Mouse (Mus musculus): ENCODE data around the gene Defb41. TPM values are rescaled to one million over a fixed set of nuclear protein-coding genes. Genes with fewer than 3 reads are reported as not detected.
"Not testable (repeated sequence)": the region's sequence is repeated elsewhere in the genome, so short reads cannot be mapped to it uniquely, and the experiment has no call there.

The Defb41 gene
- not detected in 2 replicates for polyA plus RNA-seq (2016; fragmentation: Nextera tagmentation; extraction: Ambion mirVana)

- no peak within 1 kb of the TSS for H3K4me3 ChIP-seq
- H3K4me1 ChIP-seq = no peaks in the 10 kb centered on the region
- DNase-seq (ENCODE audit: low spot score) = no peak
- no peaks in the 10 kb centered on the region for H3K36me3 ChIP-seq
- no peaks in the 10 kb centered on the region for H3K9me3 ChIP-seq (replicated peaks)
- H3K27me3 ChIP-seq (ENCODE audit: low read depth, poor library complexity, severe bottlenecking) = no peaks in the 10 kb centered on the region
- H3K27ac ChIP-seq (replicated peaks) = no peak within 1 kb of the TSS
Measured at GRCm38 (mm10) chr1:18265038-18265437, at the start of gene Defb41. Gene Defb41, minus strand, starts transcription at chr1:18265138.

DNA sequence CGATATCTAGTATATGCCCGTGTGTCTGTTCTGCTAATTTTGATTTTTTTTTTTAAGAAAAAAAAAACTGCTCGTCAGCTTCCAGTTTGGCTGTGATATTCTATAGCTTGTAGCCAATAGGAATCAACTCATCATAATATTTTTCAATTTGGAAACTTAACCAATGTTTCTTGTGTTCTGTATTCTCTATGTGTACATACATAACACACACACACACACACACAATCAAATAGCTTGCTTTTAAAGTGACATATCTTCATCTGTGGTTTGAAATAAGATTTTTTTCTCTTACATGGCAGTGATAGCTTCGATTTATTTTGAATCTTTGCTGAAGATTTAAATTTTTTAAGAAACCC is 43.5 kb upstream of the Defb41 start:
- no peaks in the 10 kb centered on the region for H3K9me3 ChIP-seq (replicated peaks)
- H3K27ac ChIP-seq (replicated peaks) = no peak overlapping the region
- H3K4me3 ChIP-seq = no peak overlapping the region
- no peaks in the 10 kb centered on the region for H3K27me3 ChIP-seq (ENCODE audit: low read depth, poor library complexity, severe bottlenecking)
- WGBS = 89% methylated on average over 4 of the region's 4 CpGs
- no peak for DNase-seq (ENCODE audit: low spot score)
- no peaks in the 10 kb centered on the region for H3K36me3 ChIP-seq
- H3K4me1 ChIP-seq = no peaks in the 10 kb centered on the region

DNA sequence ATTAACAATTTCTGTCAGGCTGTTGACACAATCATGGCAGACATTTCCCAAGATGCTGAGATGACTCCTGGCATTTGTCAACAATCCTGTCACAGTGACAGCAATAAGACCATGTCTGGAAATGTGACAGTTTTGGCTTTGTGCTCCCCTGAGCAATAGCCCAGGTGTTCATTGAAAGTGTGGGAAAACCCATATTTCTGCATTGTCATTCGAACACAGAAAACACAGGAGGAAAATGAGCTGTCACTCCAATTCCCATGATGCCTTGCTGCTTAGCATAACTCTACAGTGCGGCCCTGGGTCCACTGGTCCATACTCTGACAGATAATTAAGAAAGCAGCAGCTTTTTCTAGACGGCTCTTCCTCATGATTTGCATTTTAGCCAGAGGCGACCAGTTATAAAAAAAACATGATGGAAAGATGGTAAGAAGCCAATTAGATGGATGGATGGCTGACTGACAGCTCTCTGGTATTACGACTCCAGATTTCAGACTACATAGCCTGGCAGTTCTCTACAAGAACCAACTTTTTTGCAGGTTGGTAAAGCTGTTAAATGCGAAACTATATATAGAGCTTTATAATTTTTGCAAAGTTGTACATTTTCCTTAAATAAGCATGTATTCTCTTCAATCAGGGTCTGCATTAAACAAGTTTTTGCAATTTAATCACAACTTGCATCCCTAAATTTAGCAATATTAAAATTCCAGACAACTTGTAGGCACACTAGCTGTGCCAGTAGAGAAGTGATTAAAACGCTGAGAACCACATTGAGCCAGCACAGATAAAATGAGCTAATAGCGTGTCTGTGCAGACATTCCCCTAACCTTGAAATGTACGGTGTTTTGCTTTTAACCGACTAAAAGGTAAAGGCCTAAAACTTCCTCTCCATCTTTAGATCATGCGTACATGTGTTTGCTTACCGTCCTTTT is 42.9 kb upstream of the Defb41 start:
- no peak overlapping the region for H3K27ac ChIP-seq (replicated peaks)
- DNase-seq (ENCODE audit: low spot score) = no peak
- H3K36me3 ChIP-seq = no peaks in the 10 kb centered on the region
- 88% methylated on average over 12 of the region's 12 CpGs for WGBS
- H3K9me3 ChIP-seq (replicated peaks) = no peaks in the 10 kb centered on the region
- H3K4me1 ChIP-seq = no peaks in the 10 kb centered on the region
- no peak overlapping the region for H3K4me3 ChIP-seq
- H3K27me3 ChIP-seq (ENCODE audit: low read depth, poor library complexity, severe bottlenecking) = no peaks in the 10 kb centered on the region

- WGBS = 57% methylated on average over 4 of the region's 4 CpGs
- H3K36me3 ChIP-seq = no peaks in the 10 kb centered on the region
- no peak for DNase-seq (ENCODE audit: low spot score)
- H3K27me3 ChIP-seq (ENCODE audit: low read depth, poor library complexity, severe bottlenecking) = no peaks in the 10 kb centered on the region
- no peaks in the 10 kb centered on the region for H3K4me1 ChIP-seq
- H3K4me3 ChIP-seq = no peak overlapping the region
- no peaks in the 10 kb centered on the region for H3K9me3 ChIP-seq (replicated peaks)
- H3K27ac ChIP-seq (replicated peaks) = no peak overlapping the region
Measured at GRCm38 (mm10) chr1:18292515-18292914, 27.6 kb upstream of the Defb41 start.

DNA sequence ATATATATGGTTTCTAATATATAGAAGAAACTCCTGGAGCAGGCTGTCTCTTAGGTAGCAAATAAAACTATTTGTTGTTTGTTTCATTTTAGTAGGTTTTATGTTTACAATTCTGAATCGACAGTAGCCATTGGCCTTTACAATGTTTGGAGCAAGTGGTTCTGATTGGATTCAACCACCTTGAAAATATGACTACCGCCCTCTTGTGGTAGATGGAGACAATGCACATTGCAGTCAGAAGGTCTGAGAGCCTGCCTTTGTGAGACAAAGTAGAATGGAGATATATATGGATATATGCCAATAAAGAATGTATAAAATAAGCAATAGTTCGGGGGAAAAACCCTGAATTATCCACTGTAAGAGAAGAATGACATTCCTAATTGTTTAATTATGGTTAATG is 23.9 kb upstream of the Defb41 start:
- H3K27ac ChIP-seq (replicated peaks) = no peak overlapping the region
- no peak for DNase-seq (ENCODE audit: low spot score)
- no peaks in the 10 kb centered on the region for H3K4me1 ChIP-seq
- H3K36me3 ChIP-seq = no peaks in the 10 kb centered on the region
- no peaks in the 10 kb centered on the region for H3K27me3 ChIP-seq (ENCODE audit: low read depth, poor library complexity, severe bottlenecking)
- H3K4me3 ChIP-seq = no peak overlapping the region
- WGBS = 47% methylated on average over 3 of the region's 3 CpGs
- H3K9me3 ChIP-seq (replicated peaks) = no peaks in the 10 kb centered on the region

- DNase-seq (ENCODE audit: low spot score) = no peak
- H3K27ac ChIP-seq (replicated peaks) = no peak overlapping the region
- no peak overlapping the region for H3K4me3 ChIP-seq
- no peaks in the 10 kb centered on the region for H3K27me3 ChIP-seq (ENCODE audit: low read depth, poor library complexity, severe bottlenecking)
- no peaks in the 10 kb centered on the region for H3K36me3 ChIP-seq
- H3K9me3 ChIP-seq (replicated peaks) = 0 out of 2 replicates have a peak, but pooled peaks cover 1% of the 10 kb centered on the region
- H3K4me1 ChIP-seq = no peaks in the 10 kb centered on the region
Measured at GRCm38 (mm10) chr1:18287371-18287770, 22.4 kb upstream of the Defb41 start.

- Histone ChIP-seq H3K27ac (replicated peaks) (no peak overlapping the region), H3K4me1 (no peaks in the 10 kb centered on the region), H3K27me3 (ENCODE audit: low read depth, poor library complexity, severe bottlenecking) (no peaks in the 10 kb centered on the region), H3K4me3 (no peak overlapping the region), H3K9me3 (replicated peaks) (no peaks in the 10 kb centered on the region), H3K36me3 (no peaks in the 10 kb centered on the region)
- no peak for DNase-seq (ENCODE audit: low spot score)
- whole genome bisulfite sequencing = 84% methylated on average over 4 of the region's 4 CpGs
Measured at GRCm38 (mm10) chr1:18271095-18271494, 6.2 kb upstream of the Defb41 start.

- 66% methylated on average over 5 of the region's 5 CpGs for WGBS
- H3K36me3 ChIP-seq = no peaks in the 10 kb centered on the region
Measured at GRCm38 (mm10) chr1:18268845-18269244, 3.9 kb upstream of the Defb41 start.

GRCm38 (mm10) chr1:18245801-18246580 is 18.9 kb downstream of the Defb41 start:
- H3K27me3 ChIP-seq (ENCODE audit: low read depth, poor library complexity, severe bottlenecking); H3K9me3 ChIP-seq (replicated peaks); H3K36me3 ChIP-seq; H3K4me1 ChIP-seq; DNase-seq (ENCODE audit: low spot score); H3K27ac ChIP-seq (replicated peaks); H3K4me3 ChIP-seq: not testable (repeated sequence)
- WGBS = 93% methylated on average over 9 of the region's 9 CpGs

More at GRCm38 (mm10) chr1:18268845-18269244, 3.9 kb upstream of the Defb41 start:
- no peak overlapping the region for H3K4me3 ChIP-seq
- H3K4me1 ChIP-seq = no peaks in the 10 kb centered on the region
- DNase-seq (ENCODE audit: low spot score) = no peak
- H3K27me3 ChIP-seq (ENCODE audit: low read depth, poor library complexity, severe bottlenecking) = no peaks in the 10 kb centered on the region
- no peaks in the 10 kb centered on the region for H3K9me3 ChIP-seq (replicated peaks)
- no peak overlapping the region for H3K27ac ChIP-seq (replicated peaks)

GRCm38 (mm10) chr1:18237343-18237742 is 27.6 kb downstream of the Defb41 start, which contains the start of gene Defb18:
Gene Defb18, minus strand, starts transcription at chr1:18237443.
- H3K27ac ChIP-seq (replicated peaks) = no peak within 1 kb of the TSS
- H3K4me3 ChIP-seq = no peak within 1 kb of the TSS
- no peaks in the 10 kb centered on the region for H3K9me3 ChIP-seq (replicated peaks)
- no peaks in the 10 kb centered on the region for H3K4me1 ChIP-seq
- no peaks in the 10 kb centered on the region for H3K36me3 ChIP-seq
- no peaks in the 10 kb centered on the region for H3K27me3 ChIP-seq (ENCODE audit: low read depth, poor library complexity, severe bottlenecking)
- WGBS = 77% methylated on average over 1 of the region's 1 CpGs
- DNase-seq (ENCODE audit: low spot score) = no peak

GRCm38 (mm10) chr1:18223385-18223945 is 41.5 kb downstream of the Defb41 start:
- no peaks in the 10 kb centered on the region for H3K27me3 ChIP-seq (ENCODE audit: low read depth, poor library complexity, severe bottlenecking)
- H3K4me3 ChIP-seq = no peak overlapping the region
- WGBS = 48% methylated on average over 3 of the region's 3 CpGs
- no peaks in the 10 kb centered on the region for H3K36me3 ChIP-seq
- H3K9me3 ChIP-seq (replicated peaks) = no peaks in the 10 kb centered on the region
- no peaks in the 10 kb centered on the region for H3K4me1 ChIP-seq
- DNase-seq (ENCODE audit: low spot score) = no peak
- no peak overlapping the region for H3K27ac ChIP-seq (replicated peaks)

Measured in midbrain, embryonic 10.5 days (tissue).